Mouse (Mus musculus) erythroblast, embryonic 14.5 days (primary cell): ENCODE measurements around the gene Rabgap1l. TPM values are rescaled to one million over a fixed set of nuclear protein-coding genes. Genes with fewer than 3 reads are reported as not detected.

Experiments used
- H3K27me3 ChIP-seq: 2 replicates; pipeline ENCODE4 v1.6.1; 2012; ENCODE audit warnings: inconsistent platforms; ENCODE audit not compliant: control insufficient read depth
- H3K36me3 ChIP-seq: 2 replicates; pipeline ENCODE4 v1.6.1; 2012; ENCODE audit warnings: mild to moderate bottlenecking, inconsistent platforms; ENCODE audit not compliant: control insufficient read depth
- H3K4me1 ChIP-seq: 2 replicates; pipeline ENCODE4 v1.6.1; 2012; ENCODE audit warnings: inconsistent platforms; ENCODE audit not compliant: control insufficient read depth
- H3K4me3 ChIP-seq: replicated peaks from 2 replicates; pipeline ENCODE3; 2012; ENCODE audit warnings: moderate library complexity, mild to moderate bottlenecking, inconsistent platforms
- H3K9me3 ChIP-seq: 2 replicates; pipeline ENCODE4 v1.6.1; 2012; ENCODE audit warnings: low read length, inconsistent platforms, mixed read lengths; ENCODE audit not compliant: control insufficient read depth
- GATA1 ChIP-seq: IDR thresholded peaks from 2 replicates; pipeline ENCODE4 v1.6.1; 2012; ENCODE audit warnings: low read length, inconsistent platforms, mixed read lengths
- TAL1 ChIP-seq: IDR thresholded peaks from 3 replicates; pipeline ENCODE4 v1.6.1; 2012; ENCODE audit warnings: low read length, inconsistent platforms, mixed read lengths
- polyA plus RNA-seq: library from polyadenylated mRNA; stranded (reverse); fragments of >175 nt; gene quantifications from 2 replicates; pipeline ENCODE4 v1.2.3, GENCODE M21; 2012

The Rabgap1l gene
- polyA plus RNA-seq, 1 experiment, result 1.0 TPM

DNA sequence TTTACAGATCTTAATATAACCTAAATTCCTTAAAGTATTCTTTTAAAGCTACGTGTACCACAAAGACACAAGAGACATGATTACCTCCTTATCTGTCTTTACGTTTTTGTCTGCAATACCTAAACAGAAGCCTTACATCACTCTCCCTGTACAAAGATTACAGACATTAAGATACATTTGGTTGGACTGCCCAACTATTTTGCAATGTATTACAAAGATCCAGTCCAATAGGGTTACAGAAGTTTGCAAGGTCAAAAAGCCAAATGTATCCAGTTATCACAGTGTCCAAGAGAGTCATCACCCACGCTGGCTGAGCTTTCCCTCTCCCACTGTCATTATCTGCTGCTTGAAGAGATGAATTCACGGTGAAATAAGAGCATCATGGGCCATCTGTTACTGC, 63.1 kb downstream of the Rabgap1l start:
- Histone ChIP-seq H3K4me3 (no peak overlapping the region), H3K36me3 (peaks cover 66% of the 10 kb centered on the region), H3K9me3 (no peaks in the 10 kb centered on the region), H3K27me3 (no peaks in the 10 kb centered on the region), H3K4me1 (no peaks in the 10 kb centered on the region)
- TF ChIP-seq GATA1 (no peak), TAL1 (no peak)

DNA sequence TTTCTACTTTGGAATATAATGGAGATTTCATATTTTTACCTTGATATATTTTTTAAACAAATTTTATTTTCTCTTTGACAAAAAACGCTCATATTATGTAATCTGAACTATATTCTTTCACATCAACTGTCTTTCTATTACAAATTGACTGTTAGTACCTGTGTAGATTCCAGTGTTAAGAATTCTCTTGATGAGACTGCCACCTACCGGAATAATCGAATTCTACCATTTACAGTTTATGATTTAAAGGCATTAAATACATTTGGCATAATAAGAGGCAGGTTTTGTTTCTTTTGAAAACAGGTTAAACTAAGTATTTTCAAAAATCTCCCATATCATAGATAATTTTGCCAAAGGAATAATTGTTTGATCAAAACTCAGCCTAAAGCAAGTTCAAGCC, 75.3 kb downstream of the Rabgap1l start:
- TF ChIP-seq GATA1, result no peak
- no peak for TF ChIP-seq TAL1
- no peaks in the 10 kb centered on the region for H3K27me3 ChIP-seq
- H3K9me3 ChIP-seq, result no peaks in the 10 kb centered on the region
- H3K36me3 ChIP-seq, result peaks cover 53% of the 10 kb centered on the region
- peaks cover 8% of the 10 kb centered on the region for H3K4me1 ChIP-seq
- H3K4me3 ChIP-seq, result no peak overlapping the region

DNA sequence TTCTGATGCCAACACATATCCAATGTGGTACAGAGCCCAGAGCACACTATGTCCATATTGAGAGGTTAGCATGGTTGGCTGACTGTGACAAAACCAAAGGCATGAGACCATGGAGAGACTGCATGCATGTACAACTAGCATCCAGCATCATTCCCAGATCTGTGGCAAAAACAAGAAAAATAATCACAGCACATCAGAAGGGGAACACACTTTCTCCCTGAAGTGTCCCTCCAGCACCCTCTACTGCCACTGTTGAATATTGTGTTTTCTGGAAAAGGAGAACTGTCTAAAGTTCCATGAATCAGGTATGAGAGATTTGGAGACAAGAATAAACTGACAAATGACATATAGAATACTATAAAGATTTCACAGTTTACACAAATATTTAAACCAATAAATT, 78.3 kb downstream of the Rabgap1l start:
- Histone ChIP-seq H3K4me1 (peaks cover 16% of the 10 kb centered on the region), H3K27me3 (no peaks in the 10 kb centered on the region), H3K9me3 (no peaks in the 10 kb centered on the region), H3K36me3 (peaks cover 39% of the 10 kb centered on the region), H3K4me3 (no peak overlapping the region)
- no peak for TF ChIP-seq TAL1
- no peak for TF ChIP-seq GATA1

DNA sequence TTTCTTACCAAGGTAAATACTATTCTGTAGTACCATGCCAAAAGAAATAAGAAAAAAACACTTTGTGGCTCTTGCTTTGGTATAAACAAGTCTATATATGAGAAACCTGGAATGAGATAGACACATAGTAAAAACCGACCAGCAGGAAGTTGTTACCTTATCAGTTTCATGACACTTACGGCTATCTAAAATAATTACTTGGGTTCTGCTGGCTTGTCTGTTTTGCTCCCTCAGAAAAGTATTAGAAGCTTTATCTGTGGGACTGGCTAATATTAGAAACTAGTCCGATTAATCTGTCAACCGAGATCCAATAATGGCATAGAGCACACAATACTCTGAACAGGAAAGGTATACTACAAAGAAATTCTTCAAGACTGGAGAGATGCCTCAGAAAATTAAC, 79.1 kb downstream of the Rabgap1l start:
- Histone ChIP-seq H3K4me1 (peaks cover 16% of the 10 kb centered on the region), H3K36me3 (peaks cover 38% of the 10 kb centered on the region), H3K27me3 (no peaks in the 10 kb centered on the region), H3K4me3 (no peak overlapping the region), H3K9me3 (no peaks in the 10 kb centered on the region)
- no peak for TF ChIP-seq GATA1
- TF ChIP-seq TAL1, result no peak

DNA sequence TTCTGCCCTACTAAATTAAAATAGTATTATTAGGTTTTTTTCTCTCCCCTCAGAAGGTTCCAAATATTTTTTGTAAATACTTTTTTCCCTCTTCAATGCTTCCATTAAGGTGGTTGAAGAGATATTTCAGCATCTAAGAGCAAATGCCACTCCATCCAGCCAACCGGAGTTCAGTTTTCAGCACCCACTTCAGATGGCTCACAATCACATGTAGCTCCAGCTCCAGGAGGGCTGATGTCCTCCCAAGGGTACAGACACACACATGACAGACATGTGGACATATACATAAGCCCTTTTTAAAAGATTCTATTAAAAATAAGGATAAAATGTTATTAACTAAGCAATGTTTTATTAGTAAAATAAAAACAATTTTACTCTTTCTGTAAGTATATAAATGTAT, 79.6 kb downstream of the Rabgap1l start:
- Histone ChIP-seq H3K9me3 (no peaks in the 10 kb centered on the region), H3K27me3 (no peaks in the 10 kb centered on the region), H3K4me3 (no peak overlapping the region), H3K4me1 (peaks cover 16% of the 10 kb centered on the region), H3K36me3 (peaks cover 39% of the 10 kb centered on the region)
- TF ChIP-seq GATA1 (no peak), TAL1 (no peak)

DNA sequence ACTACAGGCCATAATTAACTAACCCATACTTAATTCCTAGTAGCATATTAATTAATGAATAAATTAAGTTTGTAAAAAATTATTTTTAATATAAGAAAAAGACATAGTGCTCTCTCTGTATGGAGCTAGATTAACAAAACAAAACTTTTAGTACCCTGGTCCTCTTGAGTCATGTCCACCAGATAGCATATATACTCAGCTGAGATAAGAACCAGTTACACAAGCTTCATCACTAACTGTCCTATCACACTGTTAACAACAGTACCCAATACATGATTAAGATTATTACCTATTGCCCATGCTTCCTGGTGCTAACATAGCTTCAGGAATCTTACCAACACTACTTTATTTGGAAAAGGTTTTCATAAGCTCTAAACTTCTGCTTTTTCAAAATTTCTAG, 82.5 kb downstream of the Rabgap1l start:
- TF ChIP-seq GATA1 (no peak), TAL1 (no peak)
- peaks cover 16% of the 10 kb centered on the region for H3K4me1 ChIP-seq
- no peak overlapping the region for H3K4me3 ChIP-seq
- no peaks in the 10 kb centered on the region for H3K27me3 ChIP-seq
- peaks cover 35% of the 10 kb centered on the region for H3K36me3 ChIP-seq
- no peaks in the 10 kb centered on the region for H3K9me3 ChIP-seq

DNA sequence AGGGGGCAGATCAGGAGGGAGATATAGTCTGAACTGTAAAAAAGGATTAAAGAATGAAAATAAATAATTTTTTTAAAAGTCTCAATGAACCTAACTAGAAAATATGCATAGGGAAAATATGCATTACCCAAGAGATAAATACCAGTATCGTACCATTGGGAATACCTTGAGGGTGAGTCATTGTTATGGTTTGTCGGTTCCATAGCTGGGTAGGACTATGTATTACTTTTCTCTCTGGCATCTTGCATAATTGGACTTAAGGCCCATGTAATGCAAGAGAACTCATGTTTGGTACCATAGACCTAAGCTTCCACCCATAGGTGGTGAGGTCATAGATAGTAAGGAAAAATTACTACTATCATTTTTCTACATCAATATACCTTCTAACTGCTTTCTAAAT, 88.4 kb downstream of the Rabgap1l start:
- Histone ChIP-seq H3K36me3 (peaks cover 46% of the 10 kb centered on the region), H3K27me3 (no peaks in the 10 kb centered on the region), H3K9me3 (no peaks in the 10 kb centered on the region), H3K4me3 (no peak overlapping the region), H3K4me1 (no peaks in the 10 kb centered on the region; the same call in 1 of the 2 replicates)
- TF ChIP-seq GATA1, result no peak
- TF ChIP-seq TAL1, result no peak

DNA sequence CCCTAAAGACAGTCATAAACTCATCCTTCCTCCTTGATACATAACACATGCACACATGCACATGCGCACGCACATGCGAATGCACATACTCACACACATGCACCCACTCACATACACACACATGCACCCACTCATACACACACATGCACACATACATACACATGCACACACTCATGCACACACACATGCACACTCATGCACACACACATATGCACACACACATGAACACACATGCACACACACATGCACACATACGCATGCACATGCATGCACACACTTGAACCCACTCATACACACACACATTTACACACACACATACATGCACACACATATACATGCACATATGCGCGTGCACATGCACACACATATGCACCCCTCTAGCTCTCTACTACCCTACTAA, 89.2 kb downstream of the Rabgap1l start:
- Histone ChIP-seq H3K36me3 (peaks cover 41% of the 10 kb centered on the region), H3K27me3 (no peaks in the 10 kb centered on the region), H3K4me3 (no peak overlapping the region), H3K9me3 (no peaks in the 10 kb centered on the region), H3K4me1 (no peaks in the 10 kb centered on the region; the same call in 1 of the 2 replicates)
- no peak for TF ChIP-seq TAL1
- TF ChIP-seq GATA1, result no peak

DNA sequence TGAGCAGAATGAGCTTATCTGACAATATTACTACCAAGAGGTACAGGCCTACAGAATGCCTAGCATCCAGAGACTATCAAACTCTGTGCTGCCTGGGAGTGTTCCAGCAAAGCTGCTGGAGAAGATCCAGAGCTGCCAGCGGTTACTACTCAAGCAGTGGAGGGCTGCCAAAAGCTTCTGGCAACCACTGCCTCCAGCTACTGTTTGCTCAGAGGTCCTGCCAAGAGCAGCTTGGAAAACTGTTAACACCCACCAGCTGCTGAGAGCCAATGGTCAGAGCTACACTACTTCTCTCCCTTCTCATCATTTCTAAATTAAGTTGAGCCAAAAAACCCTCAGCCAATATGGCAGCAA, 99.9 kb downstream of the Rabgap1l start:
- Histone ChIP-seq H3K36me3 (peaks cover 40% of the 10 kb centered on the region), H3K9me3 (no peaks in the 10 kb centered on the region), H3K4me3 (no peak overlapping the region), H3K4me1 (no peaks in the 10 kb centered on the region), H3K27me3 (no peaks in the 10 kb centered on the region)
- TF ChIP-seq GATA1 (no peak), TAL1 (no peak)

DNA sequence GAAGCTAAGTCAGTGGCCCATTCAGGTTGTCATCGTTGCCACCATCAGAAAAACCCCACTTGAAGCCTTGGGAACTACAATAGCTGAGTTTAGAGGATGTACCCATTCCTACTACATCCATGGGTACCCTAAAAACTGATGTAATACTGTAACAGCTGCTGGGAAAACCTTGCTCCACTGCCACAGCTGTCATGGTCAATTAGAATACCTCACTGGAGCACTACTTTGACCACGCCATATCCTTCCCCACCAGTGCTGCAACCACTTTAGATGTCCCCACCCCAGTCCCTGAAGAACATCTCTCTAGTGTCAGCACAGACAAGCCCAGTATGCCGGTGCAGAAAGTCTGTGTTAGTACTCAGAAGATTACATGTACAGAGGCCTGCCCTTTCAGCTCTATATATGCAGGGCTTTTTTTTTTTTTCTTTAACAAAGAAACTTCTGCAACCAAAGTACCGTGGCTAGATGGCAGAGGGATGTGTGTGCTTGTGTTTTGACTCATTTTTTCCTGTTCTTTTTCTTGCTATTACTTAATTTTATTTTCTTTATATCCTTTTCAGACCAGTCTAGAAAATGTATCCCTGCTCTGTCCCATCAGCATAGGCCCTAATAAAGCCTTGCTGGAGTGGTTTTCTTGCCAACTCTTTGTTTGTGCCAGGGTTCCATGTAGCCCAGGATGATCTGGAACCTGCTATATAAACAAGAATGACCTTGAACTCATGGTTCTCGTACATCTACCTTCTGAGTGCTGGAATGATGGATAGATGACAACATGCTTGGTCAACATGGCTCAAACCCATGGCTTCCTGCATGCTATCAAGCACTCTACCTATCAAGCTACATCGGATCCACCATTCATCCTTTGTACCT, 100.6 kb downstream of the Rabgap1l start:
- H3K9me3 ChIP-seq, result no peaks in the 10 kb centered on the region
- no peaks in the 10 kb centered on the region for H3K27me3 ChIP-seq
- H3K36me3 ChIP-seq, result peaks cover 40% of the 10 kb centered on the region
- TF ChIP-seq GATA1 (no peak), TAL1 (no peak)
- H3K4me3 ChIP-seq, result no peak overlapping the region
- H3K4me1 ChIP-seq, result no peaks in the 10 kb centered on the region
